Mouse (Mus musculus) E14TG2a.4 (cell line): Measurements from ENCODE around the gene Afdn.

Experiments used
- H3K27me3 ChIP-seq: 2 replicates; pipeline ENCODE4 v1.6.1; 2014; ENCODE audit warnings: low read length, control low read depth; ENCODE audit not compliant: insufficient read depth
- H3K36me3 ChIP-seq: 2 replicates; pipeline ENCODE4 v1.6.1; 2014; ENCODE audit warnings: low read length, control low read depth; ENCODE audit not compliant: insufficient read depth
- H3K4me1 ChIP-seq: replicated peaks from 2 replicates; pipeline ENCODE4 v1.6.1; 2014; ENCODE audit warnings: low read depth, low read length, control low read depth
- H3K4me3 ChIP-seq: replicated peaks from 2 replicates; pipeline ENCODE4 v1.5.1; 2014; ENCODE audit warnings: mild to moderate bottlenecking, low read length
- H3K9me3 ChIP-seq: 2 replicates; pipeline ENCODE4 v1.6.1; 2014; ENCODE audit warnings: low read length, control low read depth
- CTCF ChIP-seq: conservative IDR thresholded peaks from 2 replicates; pipeline ENCODE4 v1.5.1; 2014; ENCODE audit warnings: low read length
- NANOG ChIP-seq: IDR thresholded peaks from 2 replicates; pipeline ENCODE4 v1.6.1; 2014; ENCODE audit warnings: borderline replicate concordance, low read length, mixed read lengths
- POU5F1 ChIP-seq: IDR thresholded peaks from 2 replicates; pipeline ENCODE4 v1.6.1; 2014; ENCODE audit warnings: low read length, borderline replicate concordance

Gene Afdn

GRCm38 (mm10) chr17:13735057-13735456 lies 25.3 kb upstream of the Afdn start:
- Histone ChIP-seq H3K9me3 (peaks cover 7% of the 10 kb centered on the region), H3K4me3 (no peak overlapping the region), H3K4me1 (peaks cover 49% of the 10 kb centered on the region), H3K27me3 (peaks cover 2% of the 10 kb centered on the region; the same call in 1 of the 2 replicates), H3K36me3 (no peaks in the 10 kb centered on the region)
- no peak for TF ChIP-seq POU5F1
- no peak for TF ChIP-seq CTCF
- no peak for TF ChIP-seq NANOG

DNA sequence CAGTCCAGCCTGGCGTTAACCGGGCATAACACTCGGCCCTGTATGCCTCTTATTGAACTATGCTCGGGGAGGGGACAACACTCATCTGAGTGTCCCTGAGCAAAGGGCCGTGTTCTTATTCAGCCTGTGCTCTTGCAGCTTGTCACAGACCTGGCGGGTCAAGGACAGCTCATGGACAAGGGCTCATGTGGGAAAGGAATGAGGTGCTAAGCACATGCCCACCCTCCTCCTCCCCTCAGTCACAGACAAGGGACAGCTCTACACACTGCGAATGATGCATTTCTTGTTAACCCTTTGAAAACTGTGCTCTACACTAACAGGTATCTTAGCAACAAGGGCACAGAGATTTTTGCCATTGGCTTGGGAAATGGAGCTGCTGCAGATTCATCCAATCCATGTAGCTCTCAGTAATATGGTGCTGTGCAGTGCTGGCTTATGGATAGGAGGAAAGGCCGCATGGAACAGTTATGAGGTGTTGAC lies 24.5 kb upstream of the Afdn start:
- TF ChIP-seq POU5F1 (no peak), CTCF (no peak)
- no peaks in the 10 kb centered on the region for H3K36me3 ChIP-seq
- no peak overlapping the region for H3K4me3 ChIP-seq
- peaks cover 2% of the 10 kb centered on the region; the same call in 1 of the 2 replicates for H3K27me3 ChIP-seq
- peaks cover 51% of the 10 kb centered on the region for H3K4me1 ChIP-seq
- H3K9me3 ChIP-seq = peaks cover 7% of the 10 kb centered on the region

DNA sequence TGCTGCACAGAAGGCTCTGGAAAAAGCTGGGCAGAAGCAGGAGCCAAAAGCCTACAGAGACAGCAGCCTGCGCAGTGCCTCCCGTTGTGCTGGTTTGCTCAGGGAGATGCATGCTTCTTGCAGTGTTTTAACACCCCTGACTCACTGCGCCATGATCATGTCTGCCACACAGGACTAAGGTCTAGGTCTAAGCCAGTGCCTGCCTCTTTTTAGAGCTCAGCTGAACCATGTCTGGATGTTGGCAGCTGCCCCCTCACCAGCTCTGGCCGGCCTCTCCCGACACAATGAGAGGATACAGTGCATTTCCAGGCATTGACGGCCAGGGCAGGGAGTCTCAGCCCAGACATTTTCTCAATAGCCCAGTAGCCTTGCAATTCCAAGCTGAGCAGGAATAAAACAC lies 23.0 kb upstream of the Afdn start:
- peaks cover 43% of the 10 kb centered on the region for H3K4me1 ChIP-seq
- H3K9me3 ChIP-seq = peaks cover 7% of the 10 kb centered on the region
- no peak overlapping the region for H3K4me3 ChIP-seq
- H3K36me3 ChIP-seq = no peaks in the 10 kb centered on the region
- TF ChIP-seq CTCF = no peak
- TF ChIP-seq NANOG = no peak
- no peak for TF ChIP-seq POU5F1
- no peaks in the 10 kb centered on the region for H3K27me3 ChIP-seq

GRCm38 (mm10) chr17:13738121-13738776 lies 22.1 kb upstream of the Afdn start:
- Histone ChIP-seq H3K4me1 (peaks cover 43% of the 10 kb centered on the region), H3K27me3 (no peaks in the 10 kb centered on the region), H3K36me3 (no peaks in the 10 kb centered on the region), H3K9me3 (peaks cover 7% of the 10 kb centered on the region), H3K4me3 (no peak overlapping the region)
- TF ChIP-seq POU5F1 (no peak), NANOG (no peak), CTCF (no peak)

- Histone ChIP-seq H3K4me1 (peaks cover 43% of the 10 kb centered on the region), H3K27me3 (no peaks in the 10 kb centered on the region), H3K9me3 (peaks cover 7% of the 10 kb centered on the region), H3K4me3 (no peak overlapping the region), H3K36me3 (no peaks in the 10 kb centered on the region)
- TF ChIP-seq NANOG (no peak), POU5F1 (no peak), CTCF (no peak)
Measured at GRCm38 (mm10) chr17:13738916-13739315, 21.4 kb upstream of the Afdn start.

- no peak for TF ChIP-seq NANOG
- no peak for TF ChIP-seq CTCF
- no peak for TF ChIP-seq POU5F1
- Histone ChIP-seq H3K27me3 (no peaks in the 10 kb centered on the region), H3K4me3 (no peak overlapping the region), H3K36me3 (no peaks in the 10 kb centered on the region), H3K9me3 (peaks cover 7% of the 10 kb centered on the region), H3K4me1 (peaks cover 38% of the 10 kb centered on the region)
Measured at GRCm38 (mm10) chr17:13739981-13740380, 20.4 kb upstream of the Afdn start.

GRCm38 (mm10) chr17:13740796-13741195 lies 19.5 kb upstream of the Afdn start:
- H3K4me3 ChIP-seq = no peak overlapping the region
- H3K4me1 ChIP-seq = peaks cover 42% of the 10 kb centered on the region
- TF ChIP-seq POU5F1 = no peak
- TF ChIP-seq CTCF = no peak
- TF ChIP-seq NANOG = no peak
- no peaks in the 10 kb centered on the region for H3K27me3 ChIP-seq
- no peaks in the 10 kb centered on the region for H3K36me3 ChIP-seq
- H3K9me3 ChIP-seq = peaks cover 7% of the 10 kb centered on the region

GRCm38 (mm10) chr17:13741611-13742010 lies 18.7 kb upstream of the Afdn start:
- H3K9me3 ChIP-seq = peaks cover 7% of the 10 kb centered on the region
- no peak overlapping the region for H3K4me3 ChIP-seq
- no peak for TF ChIP-seq NANOG
- TF ChIP-seq CTCF = no peak
- no peak for TF ChIP-seq POU5F1
- H3K4me1 ChIP-seq = peaks cover 44% of the 10 kb centered on the region
- H3K27me3 ChIP-seq = no peaks in the 10 kb centered on the region
- H3K36me3 ChIP-seq = no peaks in the 10 kb centered on the region

GRCm38 (mm10) chr17:13742334-13742733 lies 18.0 kb upstream of the Afdn start:
- peaks cover 6% of the 10 kb centered on the region for H3K9me3 ChIP-seq
- H3K4me3 ChIP-seq = no peak overlapping the region
- H3K4me1 ChIP-seq = peaks cover 46% of the 10 kb centered on the region
- H3K27me3 ChIP-seq = no peaks in the 10 kb centered on the region
- TF ChIP-seq CTCF = no peak
- no peaks in the 10 kb centered on the region for H3K36me3 ChIP-seq
